Mouse (Mus musculus): ENCODE data around the gene Zfp61. TPM values are rescaled to one million over a fixed set of nuclear protein-coding genes. Genes with fewer than 3 reads are reported as not detected.
A peak's percentile ranks its signal among the peaks of the same experiment; 100 is the strongest.

Zfp61 gene
- polyA plus RNA-seq, 2 experiments from 2014 or later = 16.6 to 17.4 TPM

DNA sequence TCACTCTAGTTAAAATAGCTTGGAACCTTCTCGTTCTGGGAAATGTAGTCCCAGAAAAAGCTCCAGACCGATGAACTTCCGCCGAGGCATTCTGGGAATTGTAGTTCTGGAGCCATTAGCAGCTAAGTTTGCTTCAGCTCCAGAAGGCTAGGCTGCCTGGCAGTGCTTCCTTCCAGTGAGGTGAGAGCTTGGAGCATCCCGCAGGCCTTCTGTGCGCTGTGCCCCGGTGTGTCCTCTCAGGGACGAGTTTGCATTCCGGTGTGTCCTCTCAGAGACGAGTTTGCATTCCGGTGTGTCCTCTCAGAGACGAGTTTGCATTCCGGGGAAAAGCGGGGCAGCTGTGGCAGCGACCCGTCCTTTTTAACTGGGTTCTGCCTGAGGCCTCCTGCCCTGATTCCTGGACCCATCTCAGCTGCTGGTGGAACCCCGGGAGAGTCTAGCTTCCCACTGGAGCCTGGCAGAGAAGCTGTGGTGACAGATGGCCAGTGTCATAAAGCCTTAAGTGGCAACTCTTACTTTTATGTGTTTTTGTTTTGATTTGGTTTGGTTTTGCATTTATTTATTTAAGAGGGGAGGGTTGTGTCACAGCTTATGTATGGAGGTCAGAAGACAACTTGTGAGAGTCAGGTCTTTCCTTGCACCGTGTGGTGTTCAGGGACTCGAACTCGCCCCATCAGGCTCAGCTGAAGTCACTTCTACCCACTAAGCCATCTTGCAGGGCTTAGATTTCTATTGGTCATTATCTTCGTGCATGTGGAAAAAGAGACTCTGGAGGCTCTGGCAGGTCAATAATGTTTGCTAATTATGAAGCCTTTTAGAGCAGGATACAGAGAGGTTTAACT lies 46.2 kb downstream of the Zfp61 start, which contains the start of gene Zfp108:
TSS of gene Zfp108 (plus strand) at position 162 of the 842 bp plus-strand sequence.
- ATAC-seq = peak; percentile 52

DNA sequence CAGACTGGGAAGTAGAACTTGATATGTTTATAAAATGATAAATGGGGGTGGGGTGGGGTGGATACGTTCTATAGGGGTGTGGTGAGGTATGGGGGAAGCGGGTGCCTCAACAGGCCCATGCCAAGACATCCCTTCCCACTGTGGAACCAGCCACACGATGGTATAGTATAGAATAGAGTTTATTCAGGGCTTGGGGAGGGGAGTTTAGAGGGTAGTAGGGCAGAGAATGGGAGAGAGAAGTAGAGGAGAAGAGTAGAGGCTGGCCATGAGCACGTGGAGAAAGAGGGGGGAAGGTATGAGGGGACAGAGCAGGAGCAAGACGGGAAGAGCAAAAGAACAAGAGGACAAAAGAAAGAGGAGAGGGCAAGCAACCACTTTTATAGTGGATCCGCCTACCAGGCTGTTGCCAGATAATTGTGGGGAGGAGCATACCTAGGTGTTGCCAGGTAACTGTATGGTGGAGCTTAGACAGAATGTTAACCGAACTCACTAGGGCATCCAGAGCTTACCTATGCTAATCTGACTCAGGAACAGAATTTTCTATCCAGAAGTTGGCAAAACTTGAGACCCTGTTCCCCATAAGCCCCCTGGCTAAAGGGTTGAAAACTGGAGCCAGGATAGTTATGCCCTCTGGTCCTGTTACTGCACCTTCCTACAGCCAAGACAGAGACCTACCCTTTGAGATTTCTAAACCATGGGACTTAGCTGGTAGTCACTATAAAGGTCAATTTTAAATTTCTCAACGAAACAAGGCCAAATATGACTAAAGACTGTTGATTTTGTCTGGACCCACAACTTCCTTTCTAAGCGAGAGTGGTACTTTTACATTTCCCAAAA lies 47.0 kb downstream of the Zfp61 start:
- ATAC-seq = no peak

Other genes with a start within 250 kb of the Zfp61 start
- under 1 TPM in 1 of 2 experiments, not detected in 1; 0.26 TPM for gene Vmn1r183, start 248.0 kb downstream of the Zfp61 start, polyA plus RNA-seq (2017; shearing (Covaris generic))
- gene Zfp180, start 219.3 kb downstream of the Zfp61 start, polyA plus RNA-seq (2017; shearing (Covaris generic)) = 10 to 100 TPM; 16.1 to 20.2 TPM
- gene Zfp112, start 188.9 kb downstream of the Zfp61 start, polyA plus RNA-seq (2017; shearing (Covaris generic)) = 1 to 10 TPM in 1 of 2 experiments, under 1 TPM in 1; 0.96 to 1.2 TPM
- gene Zfp235, start 167.1 kb downstream of the Zfp61 start, polyA plus RNA-seq (2017; shearing (Covaris generic)) = 10 to 100 TPM; 10.9 to 15.5 TPM
- gene Zfp114, start 126.2 kb downstream of the Zfp61 start, polyA plus RNA-seq (2017; shearing (Covaris generic)) = under 1 TPM; 0.51 to 0.62 TPM
- gene Zfp111, start 89.8 kb downstream of the Zfp61 start, polyA plus RNA-seq (2017; shearing (Covaris generic)) = under 1 TPM; 0.58 to 0.78 TPM
- 1 to 10 TPM; 1.8 to 2.7 TPM for gene Zfp109, start 63.7 kb downstream of the Zfp61 start, polyA plus RNA-seq (2017; shearing (Covaris generic))
- gene Zfp108, start 46.4 kb downstream of the Zfp61 start, polyA plus RNA-seq (2017; shearing (Covaris generic)) = under 1 TPM; 0.46 to 0.68 TPM
- gene Zfp93, start 30.8 kb downstream of the Zfp61 start, polyA plus RNA-seq (2017; shearing (Covaris generic)) = 1 to 10 TPM in 1 of 2 experiments, under 1 TPM in 1; 0.61 to 2.0 TPM
- gene Zfp94, start 15.4 kb upstream of the Zfp61 start, polyA plus RNA-seq (2017; shearing (Covaris generic)) = 1 to 10 TPM; 7.8 to 9.3 TPM
- gene Tescl, start 32.7 kb upstream of the Zfp61 start, polyA plus RNA-seq (2017; shearing (Covaris generic)) = not detected
- gene Lypd5, start 48.0 kb upstream of the Zfp61 start, polyA plus RNA-seq (2017; shearing (Covaris generic)) = not detected
- gene Kcnn4, start 69.0 kb upstream of the Zfp61 start, polyA plus RNA-seq (2017; shearing (Covaris generic)) = 100 to 1,000 TPM; 101 to 105 TPM
- gene Smg9, start 98.4 kb upstream of the Zfp61 start, polyA plus RNA-seq (2017; shearing (Covaris generic)) = 10 to 100 TPM; 24.1 to 31.0 TPM
- gene Irgc1, start 151.1 kb upstream of the Zfp61 start, polyA plus RNA-seq (2017; shearing (Covaris generic)) = not detected
- gene Plaur, start 161.3 kb upstream of the Zfp61 start, polyA plus RNA-seq (2017; shearing (Covaris generic)) = 1 to 10 TPM; 1.1 to 1.5 TPM
- gene Cadm4, start 180.8 kb upstream of the Zfp61 start, polyA plus RNA-seq (2017; shearing (Covaris generic)) = not detected
- gene Zfp428, start 205.8 kb upstream of the Zfp61 start, polyA plus RNA-seq (2017; shearing (Covaris generic)) = not detected
- gene AC161166.1, start 211.2 kb upstream of the Zfp61 start, polyA plus RNA-seq (2017; shearing (Covaris generic)) = under 1 TPM in 1 of 2 experiments, not detected in 1; 0.17 TPM
- 1 to 10 TPM; 1.5 to 1.8 TPM for gene Irgq, start 229.5 kb upstream of the Zfp61 start, polyA plus RNA-seq (2017; shearing (Covaris generic))
- gene Pinlyp, start 244.9 kb upstream of the Zfp61 start, polyA plus RNA-seq (2017; shearing (Covaris generic)) = not detected
- 10 to 100 TPM; 19.9 to 30.3 TPM for gene Xrcc1, start 245.1 kb upstream of the Zfp61 start, polyA plus RNA-seq (2017; shearing (Covaris generic))